Comparison of ENCODE assay signal across 21 mouse cellular contexts in genomic region chr8:70604558-70604957, GRCm38 (mm10). TPM values are rescaled to one million over a fixed set of nuclear protein-coding genes. Genes with fewer than 3 reads are reported as not detected.
DNase-seq lines count a peak whose midpoint lies in the region; ATAC-seq lines count a peak whose summit lies in the region.
"Had no signal": no experiment of that assay in that cellular context is flagged by ENCODE, and none has a peak within 500 bp of the region (broad histone marks: within the 10 kb centered on the region; RNA-seq: fewer than 3 reads in every experiment).

No protein-coding gene starts in this region.

- no peak overlapping the region for H3K4me3 ChIP-seq in heart, embryonic 10.5 days
- peak overlapping the region; percentile 59 for H3K4me3 ChIP-seq in megakaryocyte, embryonic 14.5 days (replicated peaks)
- no peak overlapping the region for H3K4me3 ChIP-seq in limb, embryonic 10.5 days
- H3K4me3 ChIP-seq: embryonic facial prominence, embryonic 12.5 days; heart, embryonic 13.5 days; intestine, embryonic 15.5 days had no signal

- peaks cover 19% of the 10 kb centered on the region for H3K36me3 ChIP-seq in heart, embryonic 10.5 days
- peaks cover 68% of the 10 kb centered on the region for H3K36me3 ChIP-seq in megakaryocyte, embryonic 14.5 days (replicated peaks; ENCODE audit: low read length)
- peaks cover 60% of the 10 kb centered on the region for H3K36me3 ChIP-seq in limb, embryonic 10.5 days

- H3K9me3 ChIP-seq in heart, embryonic 10.5 days: no peaks in the 10 kb centered on the region
- peaks cover 6% of the 10 kb centered on the region for H3K9me3 ChIP-seq in megakaryocyte, embryonic 14.5 days
- H3K9me3 ChIP-seq in limb, embryonic 10.5 days (replicated peaks): peaks cover 2% of the 10 kb centered on the region
- H3K9me3 ChIP-seq: embryonic facial prominence, embryonic 12.5 days; heart, embryonic 13.5 days; intestine, embryonic 15.5 days had no signal

- H3K4me1 ChIP-seq in heart, embryonic 10.5 days: peaks cover 58% of the 10 kb centered on the region
- peaks cover 96% of the 10 kb centered on the region for H3K4me1 ChIP-seq in megakaryocyte, embryonic 14.5 days
- H3K4me1 ChIP-seq in limb, embryonic 10.5 days: peaks cover 77% of the 10 kb centered on the region

- WGBS in heart, embryonic 10.5 days: 87% methylated on average over 7 of the region's 7 CpGs
- 90% methylated on average over 7 of the region's 7 CpGs for WGBS in limb, embryonic 10.5 days

- peak; percentile 6 for DNase-seq in adrenal gland, postnatal 14 days
- DNase-seq in adrenal gland, adult 18-20 months (ENCODE audit: low spot score in 2 of 2): no peak
- peak; percentile 92 for DNase-seq in heart, adult 11 months
- no peak for DNase-seq in heart, embryonic 10.5 days (ENCODE audit: low spot score)
- no peak for DNase-seq in limb, embryonic 10.5 days (ENCODE audit: low spot score)
- DNase-seq: heart, postnatal 36 days; liver, postnatal 0 days; lung, postnatal 14 days; right cerebral cortex, postnatal 14 days; thymus, postnatal 14 days had no signal

- no peak overlapping the region for H3K27ac ChIP-seq in heart, embryonic 10.5 days
- H3K27ac ChIP-seq in limb, embryonic 10.5 days: peak overlapping the region; percentile 14
- H3K27ac ChIP-seq: embryonic facial prominence, embryonic 12.5 days; heart, embryonic 13.5 days; intestine, embryonic 15.5 days; kidney, postnatal 0 days had no signal

- peaks cover 4% of the 10 kb centered on the region; the same call in 1 of the 2 replicates for H3K27me3 ChIP-seq in heart, embryonic 10.5 days (ENCODE audit: insufficient read depth, poor library complexity, severe bottlenecking)
- H3K27me3 ChIP-seq in megakaryocyte, embryonic 14.5 days (replicated peaks): no peaks in the 10 kb centered on the region
- no peaks in the 10 kb centered on the region for H3K27me3 ChIP-seq in limb, embryonic 10.5 days (ENCODE audit: low read depth, poor library complexity, severe bottlenecking)
- H3K27me3 ChIP-seq: embryonic facial prominence, embryonic 12.5 days; heart, embryonic 13.5 days; intestine, embryonic 15.5 days had no signal

- no peak for ATAC-seq in megakaryocyte, adult 5-6 weeks (ENCODE audit: poor library complexity, severe bottlenecking)
- ATAC-seq in erythroblast, adult 5-6 weeks (replicated peaks; ENCODE audit: low FRiP score, poor library complexity, severe bottlenecking): no peak
- ATAC-seq: CD4-positive, CD25-positive, alpha-beta regulatory T cell, adult 4 months; intestine, embryonic 15.5 days; liver, postnatal 0 days had no signal

RNA-seq across cellular contexts. Expression of gene Ssbp4, which starts 4.1 kb away (rescaled TPM):
- 84.4 and 102 TPM in 2 replicates for total RNA-seq in adrenal gland, postnatal 14 days (2021)
- total RNA-seq in adrenal gland, adult 18-20 months (2021): 10 to 100 TPM; 78.5 to 86.9 TPM
- 67.3 and 107 TPM in 2 replicates for polyA plus RNA-seq in heart, embryonic 10.5 days (2016; fragmentation: Nextera tagmentation; extraction: Ambion mirVana)
- polyA plus RNA-seq in megakaryocyte, embryonic 14.5 days (2012; ENCODE audit: insufficient read depth, low replicate concordance): 1,561 and 3,509 TPM in 2 replicates
- 35.7 and 38.2 TPM in 2 replicates for total RNA-seq in megakaryocyte, adult 5-6 weeks (2015)
- 61.3 and 76.1 TPM in 2 replicates for total RNA-seq in megakaryocyte, adult 5-6 weeks (2017)
- 164 and 182 TPM in 2 replicates for polyA plus RNA-seq in limb, embryonic 10.5 days (2016; fragmentation: Nextera tagmentation; extraction: Ambion mirVana)
- total RNA-seq in erythroblast, adult 5-6 weeks (2015; ENCODE audit: low replicate concordance): 6.3 and 10.9 TPM in 2 replicates
- total RNA-seq in erythroblast, adult 5-6 weeks (2017; ENCODE audit: low replicate concordance): 6.3 and 13.8 TPM in 2 replicates

RNA-seq across cellular contexts. Expression of gene Isyna1, which starts 10.4 kb away (rescaled TPM):
- 77.2 and 84.7 TPM in 2 replicates for total RNA-seq in adrenal gland, postnatal 14 days (2021)
- total RNA-seq in adrenal gland, adult 18-20 months (2021): 100 to 1,000 TPM; 115 to 165 TPM
- 192 and 214 TPM in 2 replicates for polyA plus RNA-seq in heart, embryonic 10.5 days (2016; fragmentation: Nextera tagmentation; extraction: Ambion mirVana)
- polyA plus RNA-seq in megakaryocyte, embryonic 14.5 days (2012; ENCODE audit: insufficient read depth, low replicate concordance): 165 and 201 TPM in 2 replicates
- 11.8 and 11.9 TPM in 2 replicates for total RNA-seq in megakaryocyte, adult 5-6 weeks (2015)
- total RNA-seq in megakaryocyte, adult 5-6 weeks (2017): 13.9 and 15.7 TPM in 2 replicates
- polyA plus RNA-seq in limb, embryonic 10.5 days (2016; fragmentation: Nextera tagmentation; extraction: Ambion mirVana): 214 and 225 TPM in 2 replicates
- total RNA-seq in erythroblast, adult 5-6 weeks (2015; ENCODE audit: low replicate concordance): 3.8 and 6.1 TPM in 2 replicates
- total RNA-seq in erythroblast, adult 5-6 weeks (2017; ENCODE audit: low replicate concordance): 1.4 and 7.7 TPM in 2 replicates

RNA-seq across cellular contexts. Expression of gene Lrrc25, which starts 11.4 kb away (rescaled TPM):
- total RNA-seq in adrenal gland, postnatal 14 days (2021): 1.6 and 2.0 TPM in 2 replicates
- 1 to 10 TPM; 1.4 to 3.0 TPM for total RNA-seq in adrenal gland, adult 18-20 months (2021)
- 0.15 and 1.4 TPM in 2 replicates for polyA plus RNA-seq in heart, embryonic 10.5 days (2016; fragmentation: Nextera tagmentation; extraction: Ambion mirVana)
- polyA plus RNA-seq in megakaryocyte, embryonic 14.5 days (2012; ENCODE audit: insufficient read depth, low replicate concordance): 19.0 and 34.7 TPM in 2 replicates
- 62.2 and 64.6 TPM in 2 replicates for total RNA-seq in megakaryocyte, adult 5-6 weeks (2015)
- total RNA-seq in megakaryocyte, adult 5-6 weeks (2017): 29.3 and 33.8 TPM in 2 replicates
- 0.38 and 0.64 TPM in 2 replicates for polyA plus RNA-seq in limb, embryonic 10.5 days (2016; fragmentation: Nextera tagmentation; extraction: Ambion mirVana)
- 5.4 and 9.0 TPM in 2 replicates for total RNA-seq in erythroblast, adult 5-6 weeks (2015; ENCODE audit: low replicate concordance)
- 0.98 and 2.3 TPM in 2 replicates for total RNA-seq in erythroblast, adult 5-6 weeks (2017; ENCODE audit: low replicate concordance)

RNA-seq across cellular contexts. Expression of gene Gdf15, which starts 27.7 kb away (rescaled TPM):
- total RNA-seq in adrenal gland, postnatal 14 days (2021): 0.79 and 1.0 TPM in 2 replicates
- total RNA-seq in adrenal gland, adult 18-20 months (2021): 1 to 10 TPM; 2.2 to 6.4 TPM
- 0.43 and 1.6 TPM in 2 replicates for polyA plus RNA-seq in heart, embryonic 10.5 days (2016; fragmentation: Nextera tagmentation; extraction: Ambion mirVana)
- polyA plus RNA-seq in megakaryocyte, embryonic 14.5 days (2012; ENCODE audit: insufficient read depth, low replicate concordance): 2.5 and 4.5 TPM in 2 replicates
- total RNA-seq in megakaryocyte, adult 5-6 weeks (2015): not detected in 2 replicates
- total RNA-seq in megakaryocyte, adult 5-6 weeks (2017): not detected in 2 replicates
- polyA plus RNA-seq in limb, embryonic 10.5 days (2016; fragmentation: Nextera tagmentation; extraction: Ambion mirVana): not detected in 2 replicates
- not detected in 2 replicates for total RNA-seq in erythroblast, adult 5-6 weeks (2015; ENCODE audit: low replicate concordance)
- total RNA-seq in erythroblast, adult 5-6 weeks (2017; ENCODE audit: low replicate concordance): 0.60 TPM in 1 of 2 replicates, not detected in the other
- total RNA-seq: common myeloid progenitor, adult 5-6 weeks; layer of hippocampus, adult 8-10 months; left cerebral cortex, adult 8-10 months had no signal
- polyA plus RNA-seq: CD4-positive, CD25-positive, alpha-beta regulatory T cell, adult 4 months; embryonic facial prominence, embryonic 12.5 days had no signal

RNA-seq across cellular contexts. Expression of gene Pgpep1, which starts 55.6 kb away (rescaled TPM):
- 73.1 and 86.5 TPM in 2 replicates for total RNA-seq in adrenal gland, postnatal 14 days (2021)
- 100 to 1,000 TPM; 101 to 153 TPM for total RNA-seq in adrenal gland, adult 18-20 months (2021)
- 38.0 and 42.0 TPM in 2 replicates for polyA plus RNA-seq in heart, embryonic 10.5 days (2016; fragmentation: Nextera tagmentation; extraction: Ambion mirVana)
- polyA plus RNA-seq in megakaryocyte, embryonic 14.5 days (2012; ENCODE audit: insufficient read depth, low replicate concordance): 10.2 and 10.5 TPM in 2 replicates
- total RNA-seq in megakaryocyte, adult 5-6 weeks (2015): 5.7 and 6.8 TPM in 2 replicates
- 1.5 and 4.0 TPM in 2 replicates for total RNA-seq in megakaryocyte, adult 5-6 weeks (2017)
- polyA plus RNA-seq in limb, embryonic 10.5 days (2016; fragmentation: Nextera tagmentation; extraction: Ambion mirVana): 44.7 and 45.0 TPM in 2 replicates
- total RNA-seq in erythroblast, adult 5-6 weeks (2015; ENCODE audit: low replicate concordance): 1.2 and 5.9 TPM in 2 replicates
- 0.28 and 1.4 TPM in 2 replicates for total RNA-seq in erythroblast, adult 5-6 weeks (2017; ENCODE audit: low replicate concordance)

Comparison
In these comparisons a context has a peak if more than half of its experiments do, and no peak if none do; other contexts are left out.
1. DNase-seq: peak in adrenal gland, postnatal 14 days (single experiment) and heart, adult 11 months (single experiment); none in adrenal gland, adult 18-20 months (0 of 2), heart, embryonic 10.5 days (single experiment) and limb, embryonic 10.5 days (single experiment).